Mouse (Mus musculus) hindbrain, postnatal 0 days (tissue): ENCODE data around the gene Zic4. TPM values are rescaled to one million over a fixed set of nuclear protein-coding genes. Genes with fewer than 3 reads are reported as not detected.
A peak's percentile ranks its signal among the peaks of the same experiment; 100 is the strongest.

Experiments used
- ATAC-seq: fragments of 200-750 bp; cut with Nextera tagmentation; 2 replicates; pipeline ENCODE4 v1.8.0; 2017; ENCODE audit warnings: mild to moderate bottlenecking, moderate TSS enrichment, moderate library complexity
- DNase-seq: peaks from one replicate; pipeline ENCODE4 v3.0.0-alpha.2; 2015; ENCODE audit warnings: low spot score
- H3K27ac ChIP-seq: fragments of 300-500 bp; sonication (generic); 2 replicates; pipeline ENCODE4 v1.5.1; 2014; ENCODE audit warnings: mild to moderate bottlenecking
- H3K27me3 ChIP-seq: fragments of 300-500 bp; sonication (generic); 2 replicates; pipeline ENCODE4 v1.6.1; 2014; ENCODE audit warnings: low read length, mixed read lengths; ENCODE audit not compliant: insufficient read depth
- H3K36me3 ChIP-seq: fragments of 300-500 bp; sonication (generic); 2 replicates; pipeline ENCODE4 v1.6.1; 2014; ENCODE audit warnings: low read length, mixed read lengths; ENCODE audit not compliant: insufficient read depth
- H3K4me1 ChIP-seq: fragments of 300-500 bp; sonication (generic); 2 replicates; pipeline ENCODE4 v1.6.1; 2014; ENCODE audit warnings: antibody characterized with exemption, low read length, mixed read lengths; ENCODE audit not compliant: insufficient read depth
- H3K4me2 ChIP-seq: fragments of 300-500 bp; sonication (generic); 2 replicates; pipeline ENCODE4 v1.6.1; 2014; ENCODE audit warnings: low read depth, mild to moderate bottlenecking, low read length, moderate library complexity, mixed read lengths
- H3K4me3 ChIP-seq: fragments of 300-500 bp; sonication (generic); 2 replicates; pipeline ENCODE4 v1.5.1; 2014; ENCODE audit warnings: low read length
- H3K9ac ChIP-seq: fragments of 300-500 bp; sonication (generic); replicated peaks from 2 replicates; pipeline ENCODE4 v1.6.1; 2014; ENCODE audit warnings: mild to moderate bottlenecking, low read length, moderate library complexity, mixed read lengths
- H3K9me3 ChIP-seq: fragments of 300-500 bp; sonication (generic); 2 replicates; pipeline ENCODE4 v1.6.1; 2016; ENCODE audit warnings: low read length, mixed read lengths
- CTCF ChIP-seq: IDR thresholded peaks from 2 replicates; pipeline ENCODE4 v1.5.1; 2016; ENCODE audit warnings: antibody characterized with exemption, control low read depth, low read depth
- whole genome bisulfite sequencing: fragments of 180-500 bp; shearing (Covaris S2); extraction: QIAGEN DNeasy Blood & Tissue Kit; methylation state at CpG from one replicate; pipeline ENCODE4 v1.1.7; 2014; 5-methylcytosine and 5-hydroxymethylcytosine counted together
- polyA plus RNA-seq: library from polyadenylated mRNA; unstranded; fragments of >200 nt; fragmentation: Nextera tagmentation; extraction: Ambion mirVana; gene quantifications from 2 replicates; pipeline ENCODE4 v1.2.1, GENCODE M21; 2015
- total RNA-seq: library from RNA; depleted of rRNA; stranded (reverse); fragments of >200 nt; gene quantifications from 2 replicates; pipeline ENCODE4 v1.2.3, GENCODE M21; 2014; rRNA removed

Gene Zic4
- total and polyA plus RNA-seq, 2 experiments from 2014 or later: 51.0 to 144 TPM

DNA sequence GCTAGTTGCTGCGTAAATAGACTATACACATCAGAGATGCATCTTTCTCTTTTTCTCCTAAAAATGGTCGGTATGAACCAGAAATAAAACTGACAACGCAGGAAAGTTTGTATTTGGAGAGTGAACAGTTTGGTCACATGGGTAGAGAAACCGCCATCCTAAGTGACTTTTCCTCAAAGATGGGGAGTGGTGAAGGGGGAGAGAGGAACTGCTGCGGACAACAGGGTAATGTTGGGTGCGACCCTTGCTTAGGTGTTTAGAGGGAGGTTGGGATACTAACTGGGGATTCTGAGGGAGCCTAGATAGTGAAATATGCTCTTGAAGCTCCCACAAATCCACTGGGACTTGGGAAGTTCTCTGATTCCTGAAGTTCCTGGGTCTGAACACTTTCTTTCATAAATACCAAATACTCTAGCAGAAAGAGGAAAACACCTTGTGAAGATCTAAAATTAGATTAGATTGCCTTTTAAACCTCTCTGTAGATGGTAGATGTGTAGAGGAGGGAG, 44.1 kb downstream of the Zic4 start:
- Histone ChIP-seq H3K9ac (peak overlapping the region; percentile 61), H3K4me3 (peak overlapping the region; percentile 33), H3K27ac (peak overlapping the region; percentile 79), H3K4me2 (peak overlapping the region; percentile 56), H3K9me3 (no peaks in the 10 kb centered on the region), H3K4me1 (no peaks in the 10 kb centered on the region), H3K36me3 (no peaks in the 10 kb centered on the region), H3K27me3 (peaks cover 23% of the 10 kb centered on the region)
- 6% methylated on average over 6 of the region's 6 CpGs for WGBS
- no peak for TF ChIP-seq CTCF
- no peak for ATAC-seq
- no peak for DNase-seq

DNA sequence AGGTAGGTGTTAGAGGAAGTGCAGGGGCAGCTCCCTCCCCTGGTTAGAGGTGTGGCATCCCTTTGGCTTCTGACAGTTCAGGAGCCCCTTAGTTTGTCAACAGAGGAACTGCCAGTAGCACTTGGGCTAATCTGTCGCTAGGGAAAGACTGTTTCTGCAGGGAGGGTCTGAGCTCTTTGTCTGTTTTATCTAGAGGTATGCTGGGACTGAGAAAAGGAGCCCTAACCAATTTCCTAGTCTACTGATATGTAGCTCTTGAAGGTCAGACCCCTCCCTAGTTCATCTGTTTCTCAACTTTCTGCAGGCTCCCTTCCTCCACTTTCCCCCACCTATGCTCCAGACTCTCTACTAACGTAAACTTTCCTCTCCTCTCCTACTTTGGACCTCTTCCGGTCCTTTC, 47.6 kb downstream of the Zic4 start:
- WGBS: 13% methylated on average over 3 of the region's 3 CpGs
- no peak for DNase-seq
- TF ChIP-seq CTCF: peak; percentile 3; the same call in 1 of the 2 replicates
- H3K4me2 ChIP-seq: peak overlapping the region; percentile 37; the same call in 1 of the 2 replicates
- H3K4me3 ChIP-seq: no peak overlapping the region
- H3K27me3 ChIP-seq: peaks cover 10% of the 10 kb centered on the region; the same call in 1 of the 2 replicates
- 0 out of 2 replicates have a peak overlapping the region, but pooled peaks have one; percentile 37 for H3K9ac ChIP-seq
- H3K9me3 ChIP-seq: no peaks in the 10 kb centered on the region
- no peak for ATAC-seq
- H3K27ac ChIP-seq: peak overlapping the region; percentile 68
- H3K4me1 ChIP-seq: peaks cover 3% of the 10 kb centered on the region; the same call in 1 of the 2 replicates
- no peaks in the 10 kb centered on the region for H3K36me3 ChIP-seq

DNA sequence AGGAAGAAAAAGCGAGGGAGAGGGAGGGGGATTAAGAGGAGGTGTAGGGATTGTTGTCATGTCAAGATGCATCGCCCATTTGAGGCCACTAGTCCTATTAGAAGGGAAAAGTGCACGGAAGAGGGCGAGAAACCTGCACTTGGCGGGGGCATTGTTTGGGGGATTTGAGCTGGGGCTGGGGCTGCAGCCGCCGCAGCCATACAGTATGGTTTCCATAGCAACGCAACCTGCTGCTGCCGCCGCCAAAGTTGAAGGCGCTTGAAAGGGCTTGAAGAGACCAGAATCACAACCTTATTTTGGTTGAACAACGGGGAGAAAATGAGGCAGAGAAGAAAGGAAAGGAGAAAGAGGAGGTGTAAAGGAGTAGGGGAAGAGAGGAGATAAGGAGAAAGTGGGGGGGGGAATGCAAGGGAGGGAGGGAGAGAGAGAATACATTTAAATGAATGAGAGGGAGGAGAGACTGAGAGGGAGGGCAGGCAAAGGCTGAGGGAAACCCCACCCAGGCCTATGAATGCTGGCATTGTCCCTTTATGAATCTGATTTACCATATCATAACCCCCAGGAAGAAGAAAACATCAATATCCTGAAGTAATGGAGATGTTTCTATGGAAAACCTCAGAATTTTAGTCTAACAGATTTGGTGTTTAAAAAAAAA, 51.9 kb downstream of the Zic4 start:
- Histone ChIP-seq H3K4me1 (peaks cover 3% of the 10 kb centered on the region; the same call in 1 of the 2 replicates), H3K9me3 (no peaks in the 10 kb centered on the region), H3K9ac (no peak overlapping the region; the same call in 1 of the 2 replicates), H3K4me2 (peak overlapping the region; percentile 52), H3K27ac (peak overlapping the region; percentile 54), H3K36me3 (no peaks in the 10 kb centered on the region), H3K4me3 (peak overlapping the region; percentile 12; the same call in 1 of the 2 replicates), H3K27me3 (peaks cover 11% of the 10 kb centered on the region)
- TF ChIP-seq CTCF: no peak
- ATAC-seq (peak; percentile 82), DNase-seq (peak; percentile 89)
- 3% methylated on average over 12 of the region's 12 CpGs for whole genome bisulfite sequencing

DNA sequence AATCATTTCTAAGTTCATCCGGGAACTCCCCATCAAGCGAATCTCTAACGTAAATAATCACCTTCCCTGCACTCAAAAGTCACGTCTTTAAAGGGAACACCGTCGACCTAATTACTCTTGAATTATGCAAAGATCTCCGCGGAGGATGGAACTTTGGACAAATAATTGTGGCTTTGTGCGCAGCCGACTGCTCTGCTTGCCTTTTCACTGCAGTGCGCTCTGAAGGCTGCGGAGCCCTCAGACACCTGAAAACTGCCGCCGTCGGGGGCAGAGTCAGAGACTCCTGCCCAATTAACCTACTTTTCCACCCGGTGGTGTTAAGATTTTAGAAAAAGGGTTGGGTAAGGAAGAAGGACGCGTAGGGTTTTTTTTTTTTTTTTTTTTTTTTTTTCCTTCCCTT, 58.2 kb downstream of the Zic4 start:
- Histone ChIP-seq H3K27me3 (peaks cover 14% of the 10 kb centered on the region; the same call in 1 of the 2 replicates), H3K36me3 (no peaks in the 10 kb centered on the region), H3K9me3 (no peaks in the 10 kb centered on the region), H3K4me3 (peak overlapping the region; percentile 33), H3K9ac (peak overlapping the region; percentile 41), H3K4me2 (peak overlapping the region; percentile 55), H3K4me1 (no peaks in the 10 kb centered on the region), H3K27ac (peak overlapping the region; percentile 66)
- no peak for TF ChIP-seq CTCF
- ATAC-seq (no peak), DNase-seq (no peak)
- WGBS: 1% methylated on average over 18 of the region's 18 CpGs

Other genes starting within 250 kb of the Zic4 start
- 281 and 342 TPM in 2 replicates for gene Zic1, start 3.4 kb downstream of the Zic4 start, total RNA-seq
- gene Zic1, start 3.4 kb downstream of the Zic4 start, polyA plus RNA-seq: 19.7 and 21.5 TPM in 2 replicates